Mouse (Mus musculus): ENCODE results near the gene Prdx5. TPM values are rescaled to one million over a fixed set of nuclear protein-coding genes. Genes with fewer than 3 reads are reported as not detected.

The Prdx5 gene
- total and polyA plus RNA-seq, 3 experiments = 130 to 246 TPM; not detected in 1

Other genes starting within 250 kb of the Prdx5 start
- 4.7 and 4.9 TPM in 2 replicates for gene Rps6ka4, start 69.5 kb downstream of the Prdx5 start, total RNA-seq (2012; rRNA removed)
- gene Rps6ka4, start 69.5 kb downstream of the Prdx5 start, polyA plus RNA-seq (2012; ENCODE audit: insufficient read depth in 1 of 2, insufficient read length in 2 of 2, low read depth in 1 of 2, low replicate concordance in 2 of 2, missing spikeins in 1 of 2) = 1 to 10 TPM in 1 of 2 experiments, not detected in 1; 7.3 TPM
- 32.4 and 38.7 TPM in 2 replicates for gene Ccdc88b, start 51.9 kb downstream of the Prdx5 start, total RNA-seq (2012; rRNA removed)
- gene Ccdc88b, start 51.9 kb downstream of the Prdx5 start, polyA plus RNA-seq (2012; ENCODE audit: insufficient read depth in 1 of 2, insufficient read length in 2 of 2, low read depth in 1 of 2, low replicate concordance in 2 of 2, missing spikeins in 1 of 2) = 10 to 100 TPM in 1 of 2 experiments, not detected in 1; 59.8 TPM
- gene Trmt112, start 408 bp downstream of the Prdx5 start, total RNA-seq (2012; rRNA removed) = 285 and 294 TPM in 2 replicates
- 100 to 1,000 TPM in 1 of 2 experiments, not detected in 1; 319 TPM for gene Trmt112, start 408 bp downstream of the Prdx5 start, polyA plus RNA-seq (2012; ENCODE audit: insufficient read depth in 1 of 2, insufficient read length in 2 of 2, low read depth in 1 of 2, low replicate concordance in 2 of 2, missing spikeins in 1 of 2)
- 30.5 and 40.9 TPM in 2 replicates for gene Esrra, start 11.7 kb upstream of the Prdx5 start, total RNA-seq (2012; rRNA removed)
- gene Esrra, start 11.7 kb upstream of the Prdx5 start, polyA plus RNA-seq (2012; ENCODE audit: insufficient read depth in 1 of 2, insufficient read length in 2 of 2, low read depth in 1 of 2, low replicate concordance in 2 of 2, missing spikeins in 1 of 2) = 10 to 100 TPM in 1 of 2 experiments, not detected in 1; 32.5 TPM
- 0.65 TPM in 1 of 2 replicates, not detected in the other for gene Catsperz, start 15.3 kb upstream of the Prdx5 start, total RNA-seq (2012; rRNA removed)
- 1 to 10 TPM in 1 of 2 experiments, not detected in 1; 2.4 TPM for gene Catsperz, start 15.3 kb upstream of the Prdx5 start, polyA plus RNA-seq (2012; ENCODE audit: insufficient read depth in 1 of 2, insufficient read length in 2 of 2, low read depth in 1 of 2, low replicate concordance in 2 of 2, missing spikeins in 1 of 2)
- gene Kcnk4, start 24.4 kb upstream of the Prdx5 start, total RNA-seq (2012; rRNA removed) = 0.15 TPM in 1 of 2 replicates, not detected in the other
- 1 to 10 TPM in 1 of 2 experiments, not detected in 1; 1.8 TPM for gene Kcnk4, start 24.4 kb upstream of the Prdx5 start, polyA plus RNA-seq (2012; ENCODE audit: insufficient read depth in 1 of 2, insufficient read length in 2 of 2, low read depth in 1 of 2, low replicate concordance in 2 of 2, missing spikeins in 1 of 2)
- gene Bad, start 31.8 kb upstream of the Prdx5 start, total RNA-seq (2012; rRNA removed) = 37.7 and 51.7 TPM in 2 replicates
- gene Bad, start 31.8 kb upstream of the Prdx5 start, polyA plus RNA-seq (2012; ENCODE audit: insufficient read depth in 1 of 2, insufficient read length in 2 of 2, low read depth in 1 of 2, low replicate concordance in 2 of 2, missing spikeins in 1 of 2) = 10 to 100 TPM in 1 of 2 experiments, not detected in 1; 69.7 TPM
- 21.3 and 27.1 TPM in 2 replicates for gene Gpr137, start 32.4 kb upstream of the Prdx5 start, total RNA-seq (2012; rRNA removed)
- gene Gpr137, start 32.4 kb upstream of the Prdx5 start, polyA plus RNA-seq (2012; ENCODE audit: insufficient read depth in 1 of 2, insufficient read length in 2 of 2, low read depth in 1 of 2, low replicate concordance in 2 of 2, missing spikeins in 1 of 2) = 10 to 100 TPM in 1 of 2 experiments, not detected in 1; 35.3 TPM
- 448 and 467 TPM in 2 replicates for gene Ppp1r14b, start 64.9 kb upstream of the Prdx5 start, total RNA-seq (2012; rRNA removed)
- gene Ppp1r14b, start 64.9 kb upstream of the Prdx5 start, polyA plus RNA-seq (2012; ENCODE audit: insufficient read depth in 1 of 2, insufficient read length in 2 of 2, low read depth in 1 of 2, low replicate concordance in 2 of 2, missing spikeins in 1 of 2) = 100 to 1,000 TPM in 1 of 2 experiments, not detected in 1; 349 TPM
- 12.6 and 13.0 TPM in 2 replicates for gene Plcb3, start 66.4 kb upstream of the Prdx5 start, total RNA-seq (2012; rRNA removed)
- gene Plcb3, start 66.4 kb upstream of the Prdx5 start, polyA plus RNA-seq (2012; ENCODE audit: insufficient read depth in 1 of 2, insufficient read length in 2 of 2, low read depth in 1 of 2, low replicate concordance in 2 of 2, missing spikeins in 1 of 2) = 10 to 100 TPM in 1 of 2 experiments, not detected in 1; 30.8 TPM
- gene Fkbp2, start 70.4 kb upstream of the Prdx5 start, total RNA-seq (2012; rRNA removed) = 51.4 and 53.9 TPM in 2 replicates
- 100 to 1,000 TPM in 1 of 2 experiments, not detected in 1; 167 TPM for gene Fkbp2, start 70.4 kb upstream of the Prdx5 start, polyA plus RNA-seq (2012; ENCODE audit: insufficient read depth in 1 of 2, insufficient read length in 2 of 2, low read depth in 1 of 2, low replicate concordance in 2 of 2, missing spikeins in 1 of 2)
- gene Vegfb, start 77.5 kb upstream of the Prdx5 start, total RNA-seq (2012; rRNA removed) = 11.2 and 11.5 TPM in 2 replicates
- gene Vegfb, start 77.5 kb upstream of the Prdx5 start, polyA plus RNA-seq (2012; ENCODE audit: insufficient read depth in 1 of 2, insufficient read length in 2 of 2, low read depth in 1 of 2, low replicate concordance in 2 of 2, missing spikeins in 1 of 2) = 10 to 100 TPM in 1 of 2 experiments, not detected in 1; 67.6 TPM
- 3.2 and 4.2 TPM in 2 replicates for gene Dnajc4, start 82.5 kb upstream of the Prdx5 start, total RNA-seq (2012; rRNA removed)
- 10 to 100 TPM in 1 of 2 experiments, not detected in 1; 12.9 TPM for gene Dnajc4, start 82.5 kb upstream of the Prdx5 start, polyA plus RNA-seq (2012; ENCODE audit: insufficient read depth in 1 of 2, insufficient read length in 2 of 2, low read depth in 1 of 2, low replicate concordance in 2 of 2, missing spikeins in 1 of 2)
- 23.8 and 32.1 TPM in 2 replicates for gene Nudt22, start 86.0 kb upstream of the Prdx5 start, total RNA-seq (2012; rRNA removed)
- 10 to 100 TPM in 1 of 2 experiments, not detected in 1; 30.8 TPM for gene Nudt22, start 86.0 kb upstream of the Prdx5 start, polyA plus RNA-seq (2012; ENCODE audit: insufficient read depth in 1 of 2, insufficient read length in 2 of 2, low read depth in 1 of 2, low replicate concordance in 2 of 2, missing spikeins in 1 of 2)
- 1.2 and 1.8 TPM in 2 replicates for gene Trpt1, start 86.0 kb upstream of the Prdx5 start, total RNA-seq (2012; rRNA removed)
- 1 to 10 TPM in 1 of 2 experiments, not detected in 1; 2.3 TPM for gene Trpt1, start 86.0 kb upstream of the Prdx5 start, polyA plus RNA-seq (2012; ENCODE audit: insufficient read depth in 1 of 2, insufficient read length in 2 of 2, low read depth in 1 of 2, low replicate concordance in 2 of 2, missing spikeins in 1 of 2)
- 295 and 329 TPM in 2 replicates for gene Fermt3, start 109.4 kb upstream of the Prdx5 start, total RNA-seq (2012; rRNA removed)
- 100 to 1,000 TPM; 244 to 327 TPM for gene Fermt3, start 109.4 kb upstream of the Prdx5 start, polyA plus RNA-seq (2012; ENCODE audit: insufficient read depth in 1 of 2, insufficient read length in 2 of 2, low read depth in 1 of 2, low replicate concordance in 2 of 2, missing spikeins in 1 of 2)
- 281 and 284 TPM in 2 replicates for gene Stip1, start 129.9 kb upstream of the Prdx5 start, total RNA-seq (2012; rRNA removed)
- gene Stip1, start 129.9 kb upstream of the Prdx5 start, polyA plus RNA-seq (2012; ENCODE audit: insufficient read depth in 1 of 2, insufficient read length in 2 of 2, low read depth in 1 of 2, low replicate concordance in 2 of 2, missing spikeins in 1 of 2) = 100 to 1,000 TPM; 370 to 430 TPM
- 1.9 and 4.5 TPM in 2 replicates for gene Macrod1, start 146.7 kb upstream of the Prdx5 start, total RNA-seq (2012; rRNA removed)
- gene Macrod1, start 146.7 kb upstream of the Prdx5 start, polyA plus RNA-seq (2012; ENCODE audit: insufficient read depth in 1 of 2, insufficient read length in 2 of 2, low read depth in 1 of 2, low replicate concordance in 2 of 2, missing spikeins in 1 of 2) = 10 to 100 TPM in 1 of 2 experiments, not detected in 1; 15.7 TPM
- gene Flrt1, start 195.6 kb upstream of the Prdx5 start, total RNA-seq (2012; rRNA removed) = 0.03 TPM in 1 of 2 replicates, not detected in the other
- not detected for gene Flrt1, start 195.6 kb upstream of the Prdx5 start, polyA plus RNA-seq (2012; ENCODE audit: insufficient read depth in 1 of 2, insufficient read length in 2 of 2, low read depth in 1 of 2, low replicate concordance in 2 of 2, missing spikeins in 1 of 2)